Mouse (Mus musculus) intestine, postnatal 0 days (tissue): ENCODE results near the gene Hap1. TPM values are rescaled to one million over a fixed set of nuclear protein-coding genes. Genes with fewer than 3 reads are reported as not detected.

Experiments used
- ATAC-seq: fragments of 200-750 bp; cut with Nextera tagmentation; 2 replicates; pipeline ENCODE4 v1.8.0; 2017; ENCODE audit warnings: mild to moderate bottlenecking, moderate TSS enrichment, moderate library complexity
- H3K27ac ChIP-seq: fragments of 300-500 bp; sonication (generic); 2 replicates; pipeline ENCODE4 v1.5.1; 2014; ENCODE audit warnings: mild to moderate bottlenecking, low read depth, low read length, moderate library complexity
- H3K27me3 ChIP-seq: fragments of 300-500 bp; sonication (generic); replicated peaks from 2 replicates; pipeline ENCODE4 v1.6.1; 2014; ENCODE audit warnings: low read length, mixed read lengths; ENCODE audit not compliant: control insufficient read depth, insufficient read depth
- H3K36me3 ChIP-seq: fragments of 300-500 bp; sonication (generic); 2 replicates; pipeline ENCODE4 v1.6.1; 2014; ENCODE audit warnings: mild to moderate bottlenecking, moderate library complexity; ENCODE audit not compliant: control insufficient read depth, insufficient read depth
- H3K4me1 ChIP-seq: fragments of 300-500 bp; sonication (generic); replicated peaks from 2 replicates; pipeline ENCODE4 v1.6.1; 2014; ENCODE audit warnings: antibody characterized with exemption, low read length, mixed read lengths; ENCODE audit not compliant: control insufficient read depth, insufficient read depth
- H3K4me2 ChIP-seq: fragments of 300-500 bp; sonication (generic); replicated peaks from 2 replicates; pipeline ENCODE4 v1.6.1; 2014; ENCODE audit warnings: low read depth, mild to moderate bottlenecking, moderate library complexity
- H3K4me3 ChIP-seq: fragments of 300-500 bp; sonication (generic); 2 replicates; pipeline ENCODE4 v1.5.1; 2014; ENCODE audit warnings: low read depth, low read length
- H3K9ac ChIP-seq: fragments of 300-500 bp; sonication (generic); 2 replicates; pipeline ENCODE4 v1.6.1; 2014; ENCODE audit warnings: mild to moderate bottlenecking, low read depth, low read length
- H3K9me3 ChIP-seq: fragments of 300-500 bp; sonication (generic); 2 replicates; pipeline ENCODE4 v1.6.1; 2016; ENCODE audit warnings: mixed run types; ENCODE audit not compliant: control insufficient read depth
- CTCF ChIP-seq: sonication (generic); IDR thresholded peaks from 2 replicates; pipeline ENCODE4 v1.5.1; 2016; ENCODE audit warnings: low read depth, mild to moderate bottlenecking, control low read depth, antibody characterized with exemption, moderate library complexity
- WGBS: fragments of 180-500 bp; shearing (Covaris S2); extraction: QIAGEN DNeasy Blood & Tissue Kit; methylation state at CpG from one replicate; pipeline ENCODE4 v1.1.7; 2014; 5-methylcytosine and 5-hydroxymethylcytosine counted together
- polyA plus RNA-seq: library from polyadenylated mRNA; unstranded; fragments of >200 nt; fragmentation: Nextera tagmentation; extraction: Ambion mirVana; gene quantifications from 2 replicates; pipeline ENCODE4 v1.2.1, GENCODE M21; 2015

Gene Hap1
- polyA plus RNA-seq = 10.0 and 10.4 TPM in 2 replicates

- peak within 1 kb of the TSS; percentile 57 for H3K9ac ChIP-seq
- H3K27ac ChIP-seq = no peak within 1 kb of the TSS
- TF ChIP-seq CTCF = 0 out of 2 replicates have a peak, but pooled peaks have one; percentile 4
- WGBS = 1% methylated on average over 49 of the region's 49 CpGs
- peaks cover 38% of the 10 kb centered on the region; the same call in 1 of the 2 replicates for H3K27me3 ChIP-seq
- peak within 1 kb of the TSS; percentile 100 for H3K4me2 ChIP-seq
- H3K9me3 ChIP-seq = no peaks in the 10 kb centered on the region
- ATAC-seq = peak; percentile 57
- no peaks in the 10 kb centered on the region; the same call in 1 of the 2 replicates for H3K36me3 ChIP-seq
- H3K4me1 ChIP-seq = 0 out of 2 replicates have a peak, but pooled peaks cover 2% of the 10 kb centered on the region
- H3K4me3 ChIP-seq = peak within 1 kb of the TSS; percentile 71
Measured at GRCm38 (mm10) chr11:100355972-100356818, at the start of gene Hap1. TSS of gene Hap1 (minus strand) at chr11:100356128.

GRCm38 (mm10) chr11:100404456-100405074 lies 48.6 kb upstream of the Hap1 start:
- H3K4me3 ChIP-seq = no peak overlapping the region
- H3K4me1 ChIP-seq = peaks cover 24% of the 10 kb centered on the region
- no peak for ATAC-seq
- 86% methylated on average over 3 of the region's 3 CpGs for WGBS
- no peak overlapping the region for H3K9ac ChIP-seq
- no peaks in the 10 kb centered on the region for H3K9me3 ChIP-seq
- H3K27ac ChIP-seq = no peak overlapping the region
- H3K4me2 ChIP-seq = no peak overlapping the region
- H3K36me3 ChIP-seq = peaks cover 9% of the 10 kb centered on the region
- H3K27me3 ChIP-seq = no peaks in the 10 kb centered on the region
- no peak for TF ChIP-seq CTCF

- H3K4me2 ChIP-seq = no peak overlapping the region
- H3K27ac ChIP-seq = no peak overlapping the region
- H3K4me1 ChIP-seq = peaks cover 24% of the 10 kb centered on the region
- no peak overlapping the region for H3K9ac ChIP-seq
- no peak for TF ChIP-seq CTCF
- no peak for ATAC-seq
- 36% methylated on average over 10 of the region's 10 CpGs for WGBS
- H3K27me3 ChIP-seq = no peaks in the 10 kb centered on the region
- H3K36me3 ChIP-seq = no peaks in the 10 kb centered on the region
- no peaks in the 10 kb centered on the region for H3K9me3 ChIP-seq
- no peak overlapping the region for H3K4me3 ChIP-seq
Measured at GRCm38 (mm10) chr11:100403445-100404134, 47.7 kb upstream of the Hap1 start.

GRCm38 (mm10) chr11:100402682-100403081 lies 46.8 kb upstream of the Hap1 start:
- H3K9me3 ChIP-seq = no peaks in the 10 kb centered on the region
- H3K27me3 ChIP-seq = no peaks in the 10 kb centered on the region
- WGBS = 35% methylated on average over 2 of the region's 2 CpGs
- no peak for TF ChIP-seq CTCF
- H3K4me1 ChIP-seq = peaks cover 28% of the 10 kb centered on the region
- H3K4me2 ChIP-seq = no peak overlapping the region
- no peaks in the 10 kb centered on the region for H3K36me3 ChIP-seq
- H3K9ac ChIP-seq = peak overlapping the region; percentile 12
- H3K27ac ChIP-seq = peak overlapping the region; percentile 35; the same call in 1 of the 2 replicates
- no peak overlapping the region for H3K4me3 ChIP-seq
- ATAC-seq = peak; percentile 36

- peak overlapping the region; percentile 35; the same call in 1 of the 2 replicates for H3K27ac ChIP-seq
- H3K9ac ChIP-seq = peak overlapping the region; percentile 12
- no peak for ATAC-seq
- TF ChIP-seq CTCF = no peak
- H3K4me1 ChIP-seq = peaks cover 28% of the 10 kb centered on the region
- H3K9me3 ChIP-seq = no peaks in the 10 kb centered on the region
- 31% methylated on average over 6 of the region's 6 CpGs for WGBS
- no peaks in the 10 kb centered on the region for H3K27me3 ChIP-seq
- H3K4me2 ChIP-seq = no peak overlapping the region
- H3K4me3 ChIP-seq = no peak overlapping the region
- no peaks in the 10 kb centered on the region for H3K36me3 ChIP-seq
Measured at GRCm38 (mm10) chr11:100402240-100402639, 46.3 kb upstream of the Hap1 start.

- no peak for ATAC-seq
- Histone ChIP-seq H3K4me1 (peaks cover 28% of the 10 kb centered on the region), H3K9ac (no peak overlapping the region), H3K4me2 (no peak overlapping the region), H3K27me3 (no peaks in the 10 kb centered on the region), H3K27ac (peak overlapping the region; percentile 42; the same call in 1 of the 2 replicates), H3K4me3 (no peak overlapping the region), H3K36me3 (no peaks in the 10 kb centered on the region), H3K9me3 (no peaks in the 10 kb centered on the region)
- whole genome bisulfite sequencing = 32% methylated on average over 6 of the region's 6 CpGs
- no peak for TF ChIP-seq CTCF
Measured at GRCm38 (mm10) chr11:100400842-100401241, 44.9 kb upstream of the Hap1 start.
